Mouse (Mus musculus) embryo, embryonic 11 days (tissue): ENCODE data around the gene Sbno1.

Source experiments
- DNase-seq: peaks from one replicate; pipeline ENCODE4 v3.0.0-alpha.2; 2015

The Sbno1 gene

DNA sequence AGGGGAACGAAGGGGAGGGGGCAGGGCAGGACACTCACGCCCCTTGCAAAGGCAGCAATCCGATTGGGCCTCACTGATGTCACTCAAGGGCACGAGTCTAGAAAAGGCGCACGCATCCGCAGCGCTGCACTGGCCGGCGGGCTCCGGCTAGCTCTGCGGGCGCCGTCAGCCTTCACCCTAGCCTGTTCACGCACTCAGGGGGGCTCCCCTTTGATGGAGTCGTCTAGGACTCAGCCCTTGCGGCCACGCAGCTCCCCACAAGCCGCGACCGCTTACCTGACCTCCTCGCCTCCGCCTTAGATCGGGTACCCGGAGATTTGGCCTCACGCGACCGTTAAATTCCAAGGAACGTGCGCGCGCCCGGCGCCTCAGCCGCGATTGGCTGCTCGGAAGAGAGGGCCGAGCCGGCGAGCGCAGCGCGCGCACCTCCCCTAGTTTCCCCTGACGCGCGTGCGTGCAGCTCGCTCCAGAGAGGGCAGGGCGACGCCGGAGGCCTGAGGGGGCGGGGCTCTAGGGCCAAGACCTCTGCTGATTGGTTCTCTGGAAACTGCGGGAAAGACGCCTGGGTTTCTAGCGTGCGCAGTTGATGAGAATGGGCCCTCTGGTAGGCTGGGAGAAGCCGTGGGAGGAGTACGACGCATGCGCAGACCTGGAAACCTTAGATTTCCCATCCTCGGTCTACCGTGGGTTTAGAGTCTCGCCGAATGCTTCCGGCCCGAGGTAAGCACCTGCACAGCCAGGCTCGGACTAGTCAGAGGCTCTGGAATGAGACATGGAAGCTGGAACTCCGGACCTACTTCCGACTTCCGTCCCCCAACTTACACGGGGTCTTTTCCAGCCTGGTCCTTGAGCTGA is 98.1 kb downstream of the Sbno1 start, which contains the start of the genes Mphosph9 and 2810006K23Rik:
TSS of gene Mphosph9 (minus strand) at position 463 of the 855 bp plus-strand sequence.
TSS of gene 2810006K23Rik (plus strand) at position 580 of the 855 bp plus-strand sequence.
- DNase-seq, result peak; percentile 100

- no peak for DNase-seq
Observed at GRCm38 (mm10) chr5:124326829-124327228, 99.0 kb downstream of the Sbno1 start.
